Mouse (Mus musculus) hindbrain, embryonic 12.5 days (tissue): ENCODE measurements at regions not wholly inside any gene's neighbourhood (a gene's known extent, or its start where the extent isn't known, plus 50 kb on each side); places are given as distances from the start of the nearest gene placed in this dataset.
"Not testable (repeated sequence)": the region's sequence is repeated elsewhere in the genome, so short reads cannot be mapped to it uniquely, and the experiment has no call there.

Experiments used
- ATAC-seq: fragments of 200-750 bp; cut with Nextera tagmentation; 2 replicates; pipeline ENCODE4 v1.8.0; 2017; ENCODE audit warnings: moderate TSS enrichment; ENCODE audit not compliant: low FRiP score
- H3K27ac ChIP-seq: fragments of 300-500 bp; sonication (generic); 2 replicates; pipeline ENCODE4 v1.5.1; 2016; ENCODE audit warnings: mild to moderate bottlenecking
- H3K27me3 ChIP-seq: fragments of 300-500 bp; sonication (generic); 2 replicates; pipeline ENCODE4 v1.6.1; 2016; ENCODE audit warnings: mild to moderate bottlenecking
- H3K36me3 ChIP-seq: fragments of 300-500 bp; sonication (generic); 2 replicates; pipeline ENCODE4 v1.6.1; 2016; ENCODE audit warnings: mild to moderate bottlenecking
- H3K4me1 ChIP-seq: fragments of 300-500 bp; sonication (generic); 2 replicates; pipeline ENCODE4 v1.6.1; 2016
- H3K4me2 ChIP-seq: fragments of 300-500 bp; sonication (generic); replicated peaks from 2 replicates; pipeline ENCODE4 v1.6.1; 2016; ENCODE audit warnings: mild to moderate bottlenecking
- H3K4me3 ChIP-seq: fragments of 300-500 bp; sonication (generic); 2 replicates; pipeline ENCODE4 v1.5.1; 2016; ENCODE audit warnings: mild to moderate bottlenecking
- H3K9ac ChIP-seq: fragments of 300-500 bp; sonication (generic); 2 replicates; pipeline ENCODE4 v1.6.1; 2016; ENCODE audit warnings: mild to moderate bottlenecking, moderate library complexity
- H3K9me3 ChIP-seq: fragments of 300-500 bp; sonication (generic); replicated peaks from 2 replicates; pipeline ENCODE4 v1.6.1; 2016; ENCODE audit warnings: mild to moderate bottlenecking
- WGBS: fragments of 180-500 bp; shearing (Covaris S2); methylation state at CpG from one replicate; pipeline ENCODE4 v1.1.7; 2016; 5-methylcytosine and 5-hydroxymethylcytosine counted together

DNA sequence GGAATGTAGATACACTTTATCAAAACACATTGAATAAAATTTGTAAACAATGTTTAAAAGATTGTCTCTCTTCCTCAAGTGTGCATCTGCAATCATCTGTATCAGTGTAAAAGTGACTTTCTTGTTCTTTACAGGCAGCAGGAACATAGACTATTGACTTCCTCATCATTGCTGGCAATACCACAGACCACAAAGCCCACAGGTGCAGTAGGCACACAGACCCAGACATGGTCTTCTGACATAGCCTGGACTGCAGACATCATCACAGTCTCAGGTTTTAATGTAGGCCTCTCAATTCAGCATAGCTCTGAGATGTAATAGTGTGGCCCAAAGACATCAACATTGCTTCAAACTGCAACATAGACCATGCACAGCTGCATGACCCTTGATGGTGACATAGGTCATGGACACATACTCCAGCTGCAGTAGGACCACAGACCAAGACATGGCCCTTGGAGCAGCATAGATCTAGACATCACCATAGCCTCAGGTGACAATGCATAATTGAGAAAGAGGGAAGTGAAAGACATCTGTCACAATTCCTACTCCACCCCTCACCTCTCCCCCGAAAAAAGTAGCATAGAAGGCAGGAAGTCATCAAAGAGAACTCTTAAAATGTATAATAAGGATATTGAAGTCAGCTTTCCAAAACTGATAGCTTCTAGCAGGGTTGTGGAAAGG is 74.1 kb upstream of the Speer2 start:
- H3K36me3 ChIP-seq = no peaks in the 10 kb centered on the region
- no peak overlapping the region for H3K9ac ChIP-seq
- 88% methylated on average over 1 of the region's 1 CpGs for WGBS
- ATAC-seq = no peak
- H3K4me2 ChIP-seq = no peak overlapping the region
- H3K9me3 ChIP-seq = no peaks in the 10 kb centered on the region
- no peaks in the 10 kb centered on the region for H3K27me3 ChIP-seq
- no peaks in the 10 kb centered on the region for H3K4me1 ChIP-seq
- H3K4me3 ChIP-seq = no peak overlapping the region
- no peak overlapping the region for H3K27ac ChIP-seq

DNA sequence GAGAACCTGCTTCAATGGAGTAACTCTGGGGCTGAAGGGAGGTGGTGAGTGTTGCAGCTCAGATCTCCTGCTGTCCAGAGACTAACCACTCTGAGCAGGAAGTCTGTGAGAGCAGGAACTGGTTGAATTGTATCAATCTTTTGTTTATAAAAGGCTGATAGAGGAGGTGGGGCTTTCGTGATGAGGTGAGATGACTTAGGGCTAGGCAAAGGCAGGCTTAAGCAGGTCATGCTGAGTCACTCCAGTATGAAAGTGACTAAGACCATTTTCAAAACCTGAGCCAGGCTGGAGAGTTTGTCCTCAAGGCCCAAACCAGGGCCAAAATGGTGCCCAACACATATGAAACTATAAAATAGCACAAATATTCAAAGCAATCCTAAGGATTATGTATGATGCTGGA is 80.1 kb upstream of the Speer2 start:
- no peaks in the 10 kb centered on the region for H3K36me3 ChIP-seq
- H3K27me3 ChIP-seq = no peaks in the 10 kb centered on the region
- no peak overlapping the region for H3K9ac ChIP-seq
- H3K27ac ChIP-seq = no peak overlapping the region
- no peak overlapping the region for H3K4me3 ChIP-seq
- H3K4me1 ChIP-seq = no peaks in the 10 kb centered on the region
- H3K4me2 ChIP-seq = no peak overlapping the region
- no peak for ATAC-seq
- H3K9me3 ChIP-seq = no peaks in the 10 kb centered on the region
- 79% methylated on average over 1 of the region's 1 CpGs for WGBS

DNA sequence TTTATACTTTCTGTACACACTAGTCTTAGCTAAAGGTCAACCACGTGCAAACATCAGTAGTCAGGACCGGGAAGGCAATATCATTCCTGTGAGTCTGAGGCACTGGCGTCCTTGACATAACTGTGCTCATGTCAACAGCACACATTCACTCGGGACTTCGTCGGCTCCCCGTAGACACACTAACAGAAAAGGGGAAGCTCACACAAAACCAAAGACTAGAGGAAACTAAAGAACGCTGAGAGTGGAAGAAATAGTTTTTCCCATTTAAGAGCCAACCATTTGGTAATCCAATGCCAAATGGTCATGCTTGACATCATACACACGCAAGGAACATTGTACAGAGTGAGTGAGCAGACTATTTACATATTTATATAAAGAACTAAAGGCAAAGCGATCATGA is 85.2 kb upstream of the Speer2 start:
- Histone ChIP-seq H3K4me1 (no peaks in the 10 kb centered on the region), H3K9ac (no peak overlapping the region), H3K4me3 (no peak overlapping the region), H3K36me3 (no peaks in the 10 kb centered on the region), H3K4me2 (no peak overlapping the region), H3K27ac (no peak overlapping the region), H3K27me3 (no peaks in the 10 kb centered on the region), H3K9me3 (no peaks in the 10 kb centered on the region)
- ATAC-seq = no peak
- WGBS = 83% methylated on average over 10 of the region's 10 CpGs

DNA sequence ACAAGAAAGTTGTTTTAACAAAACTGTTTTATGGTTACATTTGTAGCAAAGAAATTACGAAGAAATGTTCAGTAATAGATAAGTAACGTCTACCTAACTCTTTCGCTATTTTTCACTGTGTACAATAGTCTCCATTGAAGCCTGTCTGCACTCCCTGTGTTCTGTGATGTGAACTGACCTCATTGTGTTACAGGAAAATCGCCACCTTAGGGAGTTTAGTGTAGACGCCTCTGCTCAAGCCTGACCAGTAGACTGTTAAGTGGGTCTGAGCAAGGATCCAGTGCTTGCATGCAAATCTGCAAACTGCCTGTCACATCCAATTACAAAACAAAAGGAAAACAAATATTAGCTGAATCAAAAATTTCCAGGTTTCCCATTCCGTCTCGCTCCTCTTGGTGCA is 85.8 kb upstream of the Speer2 start:
- Histone ChIP-seq H3K9ac (no peak overlapping the region), H3K27me3 (no peaks in the 10 kb centered on the region), H3K4me2 (no peak overlapping the region), H3K9me3 (no peaks in the 10 kb centered on the region), H3K4me3 (no peak overlapping the region), H3K36me3 (no peaks in the 10 kb centered on the region), H3K4me1 (no peaks in the 10 kb centered on the region), H3K27ac (no peak overlapping the region)
- ATAC-seq = no peak
- 79% methylated on average over 7 of the region's 7 CpGs for WGBS

DNA sequence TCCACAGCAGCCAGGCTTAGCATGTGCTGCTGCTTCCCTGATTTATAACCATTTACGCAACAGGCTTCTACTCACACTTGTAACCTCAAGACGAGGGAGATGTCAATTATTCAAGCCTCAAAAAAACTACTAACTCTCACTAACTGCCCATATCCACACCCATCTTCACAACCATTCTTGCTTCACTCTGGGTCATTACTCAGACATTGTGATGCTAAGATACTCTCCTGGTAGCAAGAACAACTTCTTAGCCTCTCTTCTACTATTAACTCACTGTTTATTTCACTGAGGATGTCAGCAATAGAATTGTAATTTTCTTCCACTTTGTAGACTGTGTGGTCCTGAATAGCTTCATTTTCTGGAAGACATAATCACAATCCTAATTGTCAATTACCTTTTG is 88.0 kb upstream of the Speer2 start:
- Histone ChIP-seq H3K9ac (no peak overlapping the region), H3K9me3 (no peaks in the 10 kb centered on the region), H3K4me1 (no peaks in the 10 kb centered on the region), H3K27ac (no peak overlapping the region), H3K4me3 (no peak overlapping the region), H3K27me3 (no peaks in the 10 kb centered on the region), H3K4me2 (no peak overlapping the region), H3K36me3 (no peaks in the 10 kb centered on the region)
- 87% methylated on average over 2 of the region's 2 CpGs for WGBS
- no peak for ATAC-seq

DNA sequence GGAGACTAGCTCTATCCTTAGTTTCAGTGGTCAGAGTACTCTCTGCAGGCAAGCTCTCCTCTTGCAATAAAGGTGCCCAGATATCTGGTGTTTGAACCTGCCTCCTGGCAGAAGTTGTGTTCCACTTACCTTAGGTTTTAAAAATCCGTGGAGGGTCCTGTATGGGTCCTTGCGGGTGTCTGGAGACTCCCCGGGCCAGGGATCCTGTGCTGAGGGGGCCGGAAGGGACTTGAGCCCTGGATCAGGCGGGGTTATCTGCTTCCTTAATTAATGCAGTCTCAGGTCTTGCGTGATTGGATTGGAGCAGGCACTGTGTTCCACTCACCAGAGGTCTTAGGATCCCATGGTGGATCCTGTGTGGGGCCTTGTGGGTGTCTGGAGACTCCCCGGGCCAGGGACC is 103.0 kb upstream of the Speer2 start:
- not testable (repeated sequence) for ATAC-seq, H3K36me3 ChIP-seq, H3K27me3 ChIP-seq, H3K4me2 ChIP-seq, H3K9ac ChIP-seq, H3K4me3 ChIP-seq, H3K4me1 ChIP-seq, H3K27ac ChIP-seq, H3K9me3 ChIP-seq
- WGBS = 85% methylated on average over 7 of the region's 7 CpGs

DNA sequence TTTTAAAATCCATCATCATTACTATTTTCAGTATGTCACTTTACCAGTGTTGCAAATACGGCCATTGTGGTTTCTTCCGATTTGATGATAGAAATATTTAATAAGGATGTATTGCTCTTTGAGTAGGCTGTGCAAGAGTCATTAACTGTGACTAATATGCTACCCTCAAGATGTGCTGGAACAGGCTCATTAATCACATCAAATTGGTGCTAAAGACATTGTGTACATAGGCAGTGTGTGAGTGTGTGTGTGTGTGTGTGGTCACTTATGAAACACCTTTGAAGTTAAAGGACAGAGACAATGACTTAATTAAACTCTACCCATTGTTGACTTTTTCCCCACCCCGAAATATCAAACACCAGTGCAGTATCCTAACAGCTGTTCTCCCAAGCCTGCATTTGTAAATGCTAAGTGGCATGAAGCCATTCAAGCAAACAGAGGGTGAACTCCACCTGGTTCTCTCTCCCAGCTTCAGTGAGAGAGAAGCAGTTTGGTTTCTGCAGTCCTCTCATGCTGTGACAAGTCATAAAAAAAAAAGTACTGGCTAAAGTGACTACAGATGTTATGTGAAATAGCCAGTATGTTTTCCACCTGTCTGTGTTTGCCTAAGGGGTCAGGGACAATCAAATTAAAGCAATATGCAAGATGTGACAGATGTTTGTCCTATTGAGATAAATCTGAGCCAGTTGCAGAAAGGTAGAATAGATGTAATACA is 116.4 kb upstream of the Speer2 start:
- 55% methylated on average over 3 of the region's 3 CpGs for WGBS
- H3K4me3 ChIP-seq = no peak overlapping the region
- H3K36me3 ChIP-seq = no peaks in the 10 kb centered on the region
- peak; percentile 60; the same call in 1 of the 2 replicates for ATAC-seq
- H3K27ac ChIP-seq = no peak overlapping the region
- no peaks in the 10 kb centered on the region for H3K4me1 ChIP-seq
- H3K27me3 ChIP-seq = no peaks in the 10 kb centered on the region
- H3K9ac ChIP-seq = no peak overlapping the region
- H3K9me3 ChIP-seq = no peaks in the 10 kb centered on the region
- no peak overlapping the region for H3K4me2 ChIP-seq

DNA sequence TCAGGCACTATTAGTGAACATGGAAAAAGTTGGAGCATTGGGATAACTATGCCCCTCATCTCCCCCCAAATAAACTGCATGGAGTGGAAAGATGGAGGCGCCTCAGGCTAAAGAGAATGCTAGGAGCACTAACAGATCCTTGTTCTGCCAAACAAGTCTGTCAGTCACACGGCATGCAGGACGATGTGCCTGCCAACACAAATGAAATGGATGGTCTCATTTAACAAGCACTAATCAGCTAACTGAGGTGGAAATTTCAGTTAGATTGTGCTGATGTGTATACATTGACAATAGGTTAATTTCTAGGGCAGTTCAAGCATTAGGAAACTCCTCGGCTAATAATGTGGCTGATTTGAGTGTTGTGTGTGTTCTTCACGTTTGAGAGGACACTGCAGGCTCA is 120.8 kb upstream of the Speer2 start:
- Histone ChIP-seq H3K4me2 (no peak overlapping the region), H3K36me3 (no peaks in the 10 kb centered on the region), H3K27me3 (no peaks in the 10 kb centered on the region), H3K9me3 (no peaks in the 10 kb centered on the region), H3K4me3 (no peak overlapping the region), H3K4me1 (no peaks in the 10 kb centered on the region), H3K9ac (no peak overlapping the region), H3K27ac (no peak overlapping the region)
- WGBS = 54% methylated on average over 5 of the region's 5 CpGs
- no peak for ATAC-seq

DNA sequence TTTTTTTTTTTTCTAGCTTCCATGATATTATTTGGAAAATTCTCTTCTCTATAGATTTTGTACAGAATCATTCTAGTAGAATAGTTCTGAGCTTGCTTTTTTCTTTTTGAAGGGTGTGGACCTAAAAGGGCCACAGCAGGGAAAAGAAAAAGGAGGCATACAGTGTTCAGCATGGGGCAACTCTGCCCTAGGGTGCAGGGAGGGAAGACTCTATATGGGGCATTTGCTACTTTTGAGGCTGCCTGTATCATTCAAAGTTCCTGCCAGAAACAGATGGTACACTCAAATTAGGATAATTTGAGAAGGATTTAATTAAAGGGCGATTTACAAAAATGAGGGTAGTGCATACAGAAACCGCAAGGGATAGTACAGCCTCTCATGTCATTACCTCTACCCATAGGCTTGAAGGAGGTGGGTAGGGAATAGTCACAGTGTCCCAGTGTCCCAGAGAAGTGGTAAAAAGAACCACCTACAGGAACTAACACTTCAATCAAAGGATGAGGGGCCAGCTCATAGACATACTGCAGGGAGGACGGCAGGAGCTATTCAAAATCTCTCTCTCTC is 128.4 kb upstream of the Speer2 start:
- no peak overlapping the region for H3K4me3 ChIP-seq

DNA sequence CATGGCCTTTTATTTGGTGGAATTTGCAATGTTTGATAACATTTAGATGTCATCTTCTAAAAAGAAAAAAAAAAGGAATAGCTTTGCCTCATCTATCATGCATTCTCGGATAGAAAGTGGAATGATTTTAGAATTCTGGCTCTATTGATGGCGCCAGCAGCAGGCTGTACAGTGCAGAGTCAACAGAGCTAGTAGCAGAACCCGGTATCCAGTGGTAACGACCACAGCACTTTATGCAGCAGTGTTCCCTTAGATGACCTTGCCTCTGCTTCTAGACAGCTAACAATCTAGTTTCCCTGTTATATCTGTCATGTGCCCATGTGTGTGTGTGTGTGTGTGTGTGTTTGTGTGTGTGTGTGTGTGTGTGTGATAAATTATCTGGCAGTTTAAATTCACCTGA is 129.2 kb upstream of the Speer2 start:
- Histone ChIP-seq H3K36me3 (no peaks in the 10 kb centered on the region), H3K27me3 (no peaks in the 10 kb centered on the region), H3K4me1 (no peaks in the 10 kb centered on the region), H3K27ac (no peak overlapping the region), H3K4me3 (no peak overlapping the region), H3K9ac (no peak overlapping the region), H3K4me2 (no peak overlapping the region), H3K9me3 (no peaks in the 10 kb centered on the region)
- no peak for ATAC-seq
- 81% methylated on average over 4 of the region's 4 CpGs for WGBS

More for the DNA sequence above, 128.4 kb upstream of the Speer2 start:
- no peak for ATAC-seq
- H3K4me1 ChIP-seq = no peaks in the 10 kb centered on the region
- H3K27ac ChIP-seq = no peak overlapping the region
- H3K36me3 ChIP-seq = no peaks in the 10 kb centered on the region
- H3K4me2 ChIP-seq = no peak overlapping the region
- no peaks in the 10 kb centered on the region for H3K27me3 ChIP-seq
- 68% methylated on average over 3 of the region's 3 CpGs for WGBS
- no peaks in the 10 kb centered on the region for H3K9me3 ChIP-seq
- no peak overlapping the region for H3K9ac ChIP-seq

DNA sequence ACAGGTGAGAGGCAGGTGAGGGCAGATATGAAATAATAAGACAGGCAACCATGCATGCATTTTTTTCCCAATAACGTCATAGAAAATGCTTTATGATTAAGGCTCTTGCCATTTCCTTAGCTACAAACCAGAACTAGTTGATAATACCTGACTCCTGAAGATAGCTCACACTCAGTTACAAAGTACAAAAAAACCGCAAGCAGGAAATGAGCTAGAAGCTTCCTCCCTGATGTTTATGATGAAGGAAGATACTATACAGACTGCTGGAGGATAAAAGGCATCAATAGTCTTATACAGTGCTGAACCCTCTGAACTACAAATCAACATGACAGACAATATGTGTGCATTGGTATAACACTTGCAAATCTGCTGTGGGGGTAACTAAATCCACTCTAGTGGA is 143.3 kb upstream of the Speer2 start:
- Histone ChIP-seq H3K9ac (no peak overlapping the region), H3K4me2 (no peak overlapping the region), H3K4me1 (no peaks in the 10 kb centered on the region), H3K27ac (no peak overlapping the region), H3K36me3 (no peaks in the 10 kb centered on the region), H3K27me3 (no peaks in the 10 kb centered on the region), H3K9me3 (no peaks in the 10 kb centered on the region), H3K4me3 (no peak overlapping the region)
- ATAC-seq = no peak
- 89% methylated on average over 2 of the region's 2 CpGs for WGBS

DNA sequence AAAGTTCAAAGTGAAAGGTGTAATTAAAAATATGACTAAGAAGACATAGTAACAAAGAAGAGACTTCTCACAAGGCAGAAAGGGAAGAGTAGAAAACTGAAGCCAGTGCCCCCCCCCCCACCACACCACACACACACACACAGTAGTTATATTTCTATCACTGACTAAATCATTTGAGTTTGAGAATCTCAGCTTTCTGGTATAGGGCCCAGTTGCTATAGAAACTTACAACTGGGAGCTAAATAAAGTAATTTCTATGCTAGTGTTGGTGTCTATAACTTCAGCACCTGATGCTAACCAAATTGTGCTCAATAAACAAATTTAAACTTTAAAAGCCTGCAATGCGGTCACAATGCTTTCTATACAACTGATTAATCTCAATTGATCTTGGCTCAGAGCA is 153.4 kb upstream of the Speer2 start:
- no peak for ATAC-seq
- H3K27me3 ChIP-seq = no peaks in the 10 kb centered on the region
- no peak overlapping the region for H3K27ac ChIP-seq
- no peak overlapping the region for H3K4me2 ChIP-seq
- H3K4me3 ChIP-seq = no peak overlapping the region
- no peaks in the 10 kb centered on the region for H3K9me3 ChIP-seq
- H3K4me1 ChIP-seq = no peaks in the 10 kb centered on the region
- WGBS = 97% methylated on average over 1 of the region's 1 CpGs
- no peak overlapping the region for H3K9ac ChIP-seq
- H3K36me3 ChIP-seq = no peaks in the 10 kb centered on the region

DNA sequence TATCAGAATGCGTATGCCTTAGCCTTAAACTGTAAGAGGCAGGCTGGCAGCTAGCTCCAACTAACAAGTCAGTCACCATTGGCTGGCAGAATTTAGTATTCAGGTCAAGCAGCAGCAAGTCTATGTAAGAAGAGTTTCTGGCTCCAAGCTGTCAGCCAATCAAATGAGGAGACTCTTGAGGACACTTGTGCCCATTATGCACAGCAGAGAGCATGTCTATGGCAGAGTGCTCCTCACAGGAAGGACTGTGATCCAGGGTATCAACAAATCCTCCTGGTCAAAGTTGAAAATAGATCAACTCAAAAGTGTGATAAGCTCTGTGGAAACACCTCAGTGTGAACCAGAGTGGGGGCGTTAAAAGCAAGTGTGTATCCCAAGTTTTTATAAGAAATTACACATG is 156.0 kb upstream of the Speer2 start:
- Histone ChIP-seq H3K9me3 (no peaks in the 10 kb centered on the region), H3K27me3 (no peaks in the 10 kb centered on the region), H3K4me3 (no peak overlapping the region), H3K4me1 (no peaks in the 10 kb centered on the region), H3K36me3 (no peaks in the 10 kb centered on the region), H3K9ac (no peak overlapping the region), H3K27ac (no peak overlapping the region), H3K4me2 (no peak overlapping the region)
- no peak for ATAC-seq
- WGBS = 92% methylated on average over 2 of the region's 2 CpGs
